Mouse (Mus musculus) neural tube, embryonic 12.5 days (tissue): ENCODE measurements around the gene Gpr1. TPM values are rescaled to one million over a fixed set of nuclear protein-coding genes. Genes with fewer than 3 reads are reported as not detected.

Experiments
- ATAC-seq: fragments of 200-750 bp; cut with Nextera tagmentation; 2 replicates; pipeline ENCODE4 v1.8.0; 2017; ENCODE audit warnings: low read depth, mild to moderate bottlenecking, moderate TSS enrichment, moderate library complexity; ENCODE audit not compliant: low FRiP score
- H3K27ac ChIP-seq: fragments of 300-500 bp; sonication (generic); 2 replicates; pipeline ENCODE4 v1.5.1; 2016
- H3K27me3 ChIP-seq: fragments of 300-500 bp; sonication (generic); replicated peaks from 2 replicates; pipeline ENCODE4 v1.6.1; 2016; ENCODE audit warnings: mild to moderate bottlenecking
- H3K36me3 ChIP-seq: fragments of 300-500 bp; sonication (generic); 2 replicates; pipeline ENCODE4 v1.6.1; 2016; ENCODE audit warnings: mild to moderate bottlenecking
- H3K4me1 ChIP-seq: fragments of 300-500 bp; sonication (generic); 2 replicates; pipeline ENCODE4 v1.6.1; 2016
- H3K4me2 ChIP-seq: fragments of 300-500 bp; sonication (generic); replicated peaks from 2 replicates; pipeline ENCODE4 v1.6.1; 2016; ENCODE audit warnings: mild to moderate bottlenecking
- H3K4me3 ChIP-seq: fragments of 300-500 bp; sonication (generic); 2 replicates; pipeline ENCODE4 v1.5.1; 2016
- H3K9ac ChIP-seq: fragments of 300-500 bp; sonication (generic); 2 replicates; pipeline ENCODE4 v1.6.1; 2016; ENCODE audit warnings: mild to moderate bottlenecking
- H3K9me3 ChIP-seq: fragments of 300-500 bp; sonication (generic); 2 replicates; pipeline ENCODE4 v1.6.1; 2016; ENCODE audit warnings: mild to moderate bottlenecking
- WGBS: fragments of 180-500 bp; shearing (Covaris S2); methylation state at CpG from one replicate; pipeline ENCODE4 v1.1.7; 2016; 5-methylcytosine and 5-hydroxymethylcytosine counted together
- polyA plus RNA-seq: library from polyadenylated mRNA; unstranded; fragments of >200 nt; fragmentation: Nextera tagmentation; extraction: Ambion mirVana; gene quantifications from 2 replicates; pipeline ENCODE4 v1.2.1, GENCODE M21; 2016

Gpr1 gene
- polyA plus RNA-seq, 1 experiment from 2014 or later = 0.35 TPM

GRCm38 (mm10) chr1:63213478-63214270 lies 669 bp downstream of the Gpr1 start:
- H3K9me3 ChIP-seq = no peaks in the 10 kb centered on the region
- WGBS = 26% methylated on average over 22 of the region's 22 CpGs
- H3K36me3 ChIP-seq = no peaks in the 10 kb centered on the region
- no peaks in the 10 kb centered on the region for H3K27me3 ChIP-seq
- no peak overlapping the region for H3K9ac ChIP-seq
- H3K27ac ChIP-seq = no peak overlapping the region
- H3K4me1 ChIP-seq = 0 out of 2 replicates have a peak, but pooled peaks cover 6% of the 10 kb centered on the region
- peak overlapping the region; percentile 39 for H3K4me2 ChIP-seq
- ATAC-seq = no peak
- no peak overlapping the region for H3K4me3 ChIP-seq

GRCm38 (mm10) chr1:63209861-63210529 lies 4.3 kb downstream of the Gpr1 start:
- ATAC-seq = no peak
- Histone ChIP-seq H3K27me3 (no peaks in the 10 kb centered on the region), H3K4me2 (no peak overlapping the region), H3K4me3 (no peak overlapping the region), H3K36me3 (no peaks in the 10 kb centered on the region), H3K9ac (no peak overlapping the region), H3K9me3 (no peaks in the 10 kb centered on the region), H3K4me1 (0 out of 2 replicates have a peak, but pooled peaks cover 6% of the 10 kb centered on the region), H3K27ac (no peak overlapping the region)
- 25% methylated on average over 6 of the region's 6 CpGs for WGBS

GRCm38 (mm10) chr1:63207607-63208006 lies 6.7 kb downstream of the Gpr1 start:
- 81% methylated on average over 3 of the region's 3 CpGs for WGBS

GRCm38 (mm10) chr1:63204660-63205394 lies 9.5 kb downstream of the Gpr1 start:
- 24% methylated on average over 7 of the region's 7 CpGs for WGBS
- Histone ChIP-seq H3K4me1 (peaks cover 15% of the 10 kb centered on the region), H3K9me3 (peaks cover 8% of the 10 kb centered on the region), H3K27ac (peak overlapping the region; percentile 33; the same call in 1 of the 2 replicates), H3K36me3 (no peaks in the 10 kb centered on the region), H3K9ac (no peak overlapping the region), H3K27me3 (no peaks in the 10 kb centered on the region), H3K4me3 (no peak overlapping the region), H3K4me2 (no peak overlapping the region)
- ATAC-seq = no peak; the same call in 1 of the 2 replicates

More at GRCm38 (mm10) chr1:63207607-63208006, 6.7 kb downstream of the Gpr1 start:
- no peak for ATAC-seq
- Histone ChIP-seq H3K27ac (no peak overlapping the region), H3K4me3 (no peak overlapping the region), H3K9ac (no peak overlapping the region), H3K9me3 (no peaks in the 10 kb centered on the region), H3K4me2 (no peak overlapping the region), H3K36me3 (no peaks in the 10 kb centered on the region), H3K4me1 (peaks cover 15% of the 10 kb centered on the region), H3K27me3 (no peaks in the 10 kb centered on the region)

- H3K9ac ChIP-seq = no peak overlapping the region
- H3K4me2 ChIP-seq = no peak overlapping the region
- H3K4me1 ChIP-seq = peaks cover 15% of the 10 kb centered on the region
- no peak overlapping the region for H3K4me3 ChIP-seq
- H3K9me3 ChIP-seq = peaks cover 8% of the 10 kb centered on the region
- H3K27ac ChIP-seq = peak overlapping the region; percentile 33; the same call in 1 of the 2 replicates
- 6% methylated on average over 7 of the region's 7 CpGs for WGBS
- no peaks in the 10 kb centered on the region for H3K36me3 ChIP-seq
- no peaks in the 10 kb centered on the region for H3K27me3 ChIP-seq
- peak; percentile 71 for ATAC-seq
Measured at GRCm38 (mm10) chr1:63203950-63204659, 10.2 kb downstream of the Gpr1 start.

GRCm38 (mm10) chr1:63203471-63203870 lies 10.9 kb downstream of the Gpr1 start:
- Histone ChIP-seq H3K36me3 (no peaks in the 10 kb centered on the region), H3K9me3 (peaks cover 8% of the 10 kb centered on the region), H3K27ac (no peak overlapping the region), H3K9ac (no peak overlapping the region), H3K4me1 (peaks cover 15% of the 10 kb centered on the region), H3K27me3 (no peaks in the 10 kb centered on the region), H3K4me2 (no peak overlapping the region), H3K4me3 (no peak overlapping the region)
- WGBS = 70% methylated on average over 1 of the region's 1 CpGs
- 0 out of 2 replicates have a peak, but pooled peaks have one; percentile 53 for ATAC-seq

GRCm38 (mm10) chr1:63201672-63202071 lies 12.7 kb downstream of the Gpr1 start:
- no peaks in the 10 kb centered on the region for H3K36me3 ChIP-seq
- H3K9ac ChIP-seq = no peak overlapping the region
- no peak overlapping the region for H3K4me2 ChIP-seq
- peaks cover 15% of the 10 kb centered on the region for H3K4me1 ChIP-seq
- no peak overlapping the region for H3K27ac ChIP-seq
- no peaks in the 10 kb centered on the region for H3K27me3 ChIP-seq
- no peak overlapping the region for H3K4me3 ChIP-seq
- 81% methylated on average over 1 of the region's 1 CpGs for WGBS
- ATAC-seq = no peak
- peaks cover 8% of the 10 kb centered on the region for H3K9me3 ChIP-seq

- Histone ChIP-seq H3K4me2 (no peak overlapping the region), H3K9me3 (peaks cover 8% of the 10 kb centered on the region), H3K27me3 (no peaks in the 10 kb centered on the region), H3K4me3 (no peak overlapping the region), H3K9ac (no peak overlapping the region), H3K27ac (no peak overlapping the region), H3K4me1 (peaks cover 15% of the 10 kb centered on the region), H3K36me3 (no peaks in the 10 kb centered on the region)
- WGBS = 94% methylated on average over 18 of the region's 18 CpGs
- no peak for ATAC-seq
Measured at GRCm38 (mm10) chr1:63200322-63200721, 14.0 kb downstream of the Gpr1 start.

- Histone ChIP-seq H3K9ac (no peak overlapping the region), H3K9me3 (peaks cover 8% of the 10 kb centered on the region), H3K27ac (no peak overlapping the region), H3K36me3 (no peaks in the 10 kb centered on the region), H3K4me2 (no peak overlapping the region), H3K4me1 (peaks cover 12% of the 10 kb centered on the region), H3K4me3 (no peak overlapping the region), H3K27me3 (no peaks in the 10 kb centered on the region)
- 94% methylated on average over 6 of the region's 6 CpGs for WGBS
- no peak for ATAC-seq
Measured at GRCm38 (mm10) chr1:63199387-63199786, 15.0 kb downstream of the Gpr1 start.

- H3K4me2 ChIP-seq = no peak overlapping the region
- no peak overlapping the region for H3K4me3 ChIP-seq
- H3K27ac ChIP-seq = no peak overlapping the region
- no peaks in the 10 kb centered on the region for H3K27me3 ChIP-seq
- H3K9me3 ChIP-seq = peaks cover 8% of the 10 kb centered on the region
- H3K9ac ChIP-seq = no peak overlapping the region
- H3K36me3 ChIP-seq = no peaks in the 10 kb centered on the region
- no peaks in the 10 kb centered on the region for H3K4me1 ChIP-seq
- no peak for ATAC-seq
- 68% methylated on average over 5 of the region's 5 CpGs for WGBS
Measured at GRCm38 (mm10) chr1:63195848-63196512, 18.4 kb downstream of the Gpr1 start.

- H3K36me3 ChIP-seq = no peaks in the 10 kb centered on the region
- no peaks in the 10 kb centered on the region for H3K4me1 ChIP-seq
- no peaks in the 10 kb centered on the region for H3K27me3 ChIP-seq
- no peak for ATAC-seq
- no peaks in the 10 kb centered on the region for H3K9me3 ChIP-seq
- no peak overlapping the region for H3K9ac ChIP-seq
- no peak overlapping the region for H3K4me2 ChIP-seq
- WGBS = 92% methylated on average over 11 of the region's 11 CpGs
- H3K4me3 ChIP-seq = no peak overlapping the region
- H3K27ac ChIP-seq = no peak overlapping the region
Measured at GRCm38 (mm10) chr1:63192306-63193065, 21.9 kb downstream of the Gpr1 start.
